Mouse (Mus musculus): ENCODE results near the gene Trim65.

DNA sequence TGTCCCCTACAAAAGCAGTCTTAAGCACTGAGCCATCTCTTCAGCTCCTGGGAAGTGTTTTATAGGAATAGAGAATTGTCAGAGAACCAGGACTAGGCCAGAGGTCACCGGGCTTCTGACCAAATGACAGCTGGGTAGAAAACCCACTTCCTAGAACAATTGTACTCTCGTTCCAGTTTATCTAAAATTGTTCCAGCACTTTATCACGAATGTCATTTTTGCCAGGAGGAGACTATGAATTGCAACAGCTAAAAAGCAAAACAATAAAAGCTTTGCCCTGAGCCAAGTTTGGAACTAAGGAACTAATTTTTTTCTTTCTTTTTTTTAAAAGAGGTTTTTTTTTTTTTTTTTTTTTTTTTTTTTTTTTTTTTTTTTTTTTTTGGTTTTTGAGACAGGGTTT is 35.4 kb downstream of the Trim65 start:
- TF ChIP-seq HCFC1 (IDR thresholded peaks at IDR 0.05; ENCODE audit: low read depth, low read length) (no peak), ELF1 (IDR thresholded peaks at IDR 0.05; ENCODE audit: low read depth, low read length) (no peak), CTCF (conservative IDR thresholded peaks at IDR 0.05 in 1 of 2, IDR thresholded peaks at IDR 0.05 in 1 of 2; ENCODE audit: low read depth in 2 of 2, low read length in 2 of 2) (no peak), MAX (IDR thresholded peaks at IDR 0.05; ENCODE audit: low read length) (no peak), POLR2A (IDR thresholded peaks at IDR 0.05; ENCODE audit: low read depth, low read length) (no peak)
